ENCODE assay signal across 27 mouse cellular contexts in the genomic region with DNA sequence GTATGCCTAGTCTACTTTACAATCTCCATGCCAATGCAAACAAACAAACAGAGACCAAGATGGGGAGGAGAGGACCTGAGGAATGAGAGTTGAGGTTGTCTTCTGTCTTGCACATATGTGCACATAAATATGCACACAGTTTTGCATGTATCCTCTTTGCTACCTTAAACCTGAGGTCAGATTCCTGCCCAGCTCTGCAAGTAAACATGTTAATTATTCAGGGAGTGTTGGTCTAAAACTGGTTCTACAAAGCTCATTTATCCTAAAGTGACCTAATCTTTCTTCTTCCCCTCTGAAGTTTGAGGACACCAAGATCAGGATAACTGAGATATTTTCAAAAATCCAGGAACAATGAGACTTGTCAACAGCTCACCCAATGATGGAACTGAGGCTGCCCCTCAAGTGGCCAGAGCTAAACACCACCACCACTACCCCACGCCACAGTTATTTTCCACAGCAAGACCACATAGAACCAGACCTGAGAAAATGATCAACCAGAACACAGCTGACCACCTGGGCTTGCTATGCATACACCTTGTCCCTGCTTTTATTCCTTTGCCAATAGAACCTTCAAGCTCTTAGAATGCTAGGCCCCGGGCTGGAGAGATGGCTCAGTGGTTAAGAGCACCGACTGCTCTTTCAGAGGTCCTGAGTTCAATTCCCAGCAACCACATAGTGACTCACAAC. TPM values are rescaled to one million over a fixed set of nuclear protein-coding genes. Genes with fewer than 3 reads are reported as not detected.
A peak's percentile ranks its signal among the peaks of the same experiment; 100 is the strongest.
DNase-seq lines count a peak whose midpoint lies in the region; ATAC-seq and TF ChIP-seq lines count a peak whose summit lies in the region.
"Had no signal": no experiment of that assay in that cellular context is flagged by ENCODE, and none has a peak within 500 bp of the region (broad histone marks: within the 10 kb centered on the region; RNA-seq: fewer than 3 reads in every experiment).

No protein-coding gene starts in this region.

- no peak for TF ChIP-seq POLR2A in bone marrow macrophage, adult 2 months (IDR thresholded peaks at IDR 0.05; ENCODE audit: borderline replicate concordance, low read depth, low read length)

- ATAC-seq in kidney, postnatal 0 days (replicated peaks; ENCODE audit: low FRiP score, low read depth), result peak; percentile 66
- no peak for ATAC-seq in kidney, embryonic 16.5 days (ENCODE audit: low FRiP score, low TSS enrichment)
- ATAC-seq in forebrain, embryonic 15.5 days (replicated peaks), result no peak
- ATAC-seq: forebrain, embryonic 14.5 days; hindbrain, embryonic 16.5 days; Patski had no signal

- no peak overlapping the region for H3K4me2 ChIP-seq in kidney, postnatal 0 days (ENCODE audit: low read length)
- no peak overlapping the region for H3K4me2 ChIP-seq in kidney, embryonic 16.5 days (replicated peaks; ENCODE audit: low read depth, low read length)
- H3K4me2 ChIP-seq in forebrain, embryonic 15.5 days (replicated peaks), result no peak overlapping the region
- H3K4me2 ChIP-seq: embryonic facial prominence, embryonic 12.5 days; embryonic facial prominence, embryonic 15.5 days; heart, embryonic 12.5 days; heart, embryonic 15.5 days; hindbrain, embryonic 13.5 days had no signal

- H3K9ac ChIP-seq in kidney, postnatal 0 days (ENCODE audit: low read depth, low read length), result no peak overlapping the region
- no peak overlapping the region for H3K9ac ChIP-seq in kidney, embryonic 16.5 days (replicated peaks; ENCODE audit: low read length)
- H3K9ac ChIP-seq in forebrain, embryonic 15.5 days (replicated peaks), result no peak overlapping the region
- H3K9ac ChIP-seq: embryonic facial prominence, embryonic 12.5 days; embryonic facial prominence, embryonic 15.5 days; heart, embryonic 12.5 days; heart, embryonic 15.5 days; hindbrain, embryonic 13.5 days had no signal

- peak overlapping the region; percentile 37; the same call in 1 of the 2 replicates for H3K27ac ChIP-seq in kidney, postnatal 0 days
- no peak overlapping the region for H3K27ac ChIP-seq in kidney, embryonic 16.5 days (ENCODE audit: low read length)
- peak overlapping the region; percentile 7; the same call in 1 of the 2 replicates for H3K27ac ChIP-seq in bone marrow macrophage, adult 2 months (ENCODE audit: insufficient read depth, low read depth, low read length)
- no peak overlapping the region for H3K27ac ChIP-seq in forebrain, embryonic 15.5 days (replicated peaks)
- H3K27ac ChIP-seq: embryonic facial prominence, embryonic 12.5 days; embryonic facial prominence, embryonic 15.5 days; heart, embryonic 15.5 days; hindbrain, embryonic 10.5 days; hindbrain, embryonic 13.5 days had no signal

- peak; percentile 53 for DNase-seq in kidney, adult 11 months
- DNase-seq in kidney, adult 18-20 months, result no peak
- DNase-seq in kidney, postnatal 0 days (ENCODE audit: low spot score), result no peak
- DNase-seq: B cell, adult 2 months; cerebellum, adult 11 months; cerebellum, adult 2 months; cerebellum, adult 9-11 months; cerebellum, postnatal 25 days; gastrocnemius, postnatal 25 days; heart, adult 18-20 months; heart, postnatal 10 days; heart, postnatal 36 days had no signal

- TF ChIP-seq CTCF in kidney, postnatal 0 days (IDR thresholded peaks at IDR 0.05; ENCODE audit: low read depth), result no peak
- TF ChIP-seq CTCF in bone marrow macrophage, adult 2 months (IDR thresholded peaks at IDR 0.05; ENCODE audit: low read depth, low read length), result no peak

- H3K27me3 ChIP-seq in kidney, postnatal 0 days (ENCODE audit: insufficient read depth, low read length), result no peaks in the 10 kb centered on the region
- no peaks in the 10 kb centered on the region for H3K27me3 ChIP-seq in kidney, embryonic 16.5 days (ENCODE audit: insufficient read depth, low read length)
- no peaks in the 10 kb centered on the region for H3K27me3 ChIP-seq in forebrain, embryonic 15.5 days
- H3K27me3 ChIP-seq: CH12.LX; embryonic facial prominence, embryonic 12.5 days; embryonic facial prominence, embryonic 15.5 days; heart, embryonic 12.5 days; heart, embryonic 15.5 days; hindbrain, embryonic 13.5 days; Patski had no signal

- no peaks in the 10 kb centered on the region for H3K36me3 ChIP-seq in kidney, postnatal 0 days (ENCODE audit: insufficient read depth, low read length)
- 0 out of 2 replicates have a peak, but pooled peaks cover 8% of the 10 kb centered on the region for H3K36me3 ChIP-seq in kidney, embryonic 16.5 days (ENCODE audit: insufficient read depth, low read length)
- peaks cover 7% of the 10 kb centered on the region for H3K36me3 ChIP-seq in forebrain, embryonic 15.5 days

- no peak overlapping the region for H3K4me3 ChIP-seq in kidney, postnatal 0 days (replicated peaks; ENCODE audit: low read depth, low read length)
- no peak overlapping the region for H3K4me3 ChIP-seq in kidney, embryonic 16.5 days (ENCODE audit: low read length)
- no peak overlapping the region for H3K4me3 ChIP-seq in bone marrow macrophage, adult 2 months (ENCODE audit: insufficient read depth, low read length)
- H3K4me3 ChIP-seq in forebrain, embryonic 15.5 days, result no peak overlapping the region
- H3K4me3 ChIP-seq: embryonic facial prominence, embryonic 12.5 days; embryonic facial prominence, embryonic 15.5 days; heart, embryonic 12.5 days; heart, embryonic 15.5 days; hindbrain, embryonic 10.5 days; hindbrain, embryonic 13.5 days had no signal

- no peaks in the 10 kb centered on the region for H3K9me3 ChIP-seq in kidney, postnatal 0 days (replicated peaks; ENCODE audit: low read length)
- H3K9me3 ChIP-seq in kidney, embryonic 16.5 days (ENCODE audit: low read length), result 0 out of 2 replicates have a peak, but pooled peaks cover 3% of the 10 kb centered on the region
- no peaks in the 10 kb centered on the region for H3K9me3 ChIP-seq in forebrain, embryonic 15.5 days
- H3K9me3 ChIP-seq: embryonic facial prominence, embryonic 12.5 days; embryonic facial prominence, embryonic 15.5 days; G1E; heart, embryonic 12.5 days; heart, embryonic 15.5 days; hindbrain, embryonic 10.5 days; hindbrain, embryonic 13.5 days had no signal

- WGBS in kidney, postnatal 0 days, result 81% methylated on average over 3 of the region's 3 CpGs
- WGBS in kidney, embryonic 16.5 days, result 98% methylated on average over 3 of the region's 3 CpGs
- WGBS in forebrain, embryonic 15.5 days, result 95% methylated on average over 3 of the region's 3 CpGs

- no peaks in the 10 kb centered on the region for H3K4me1 ChIP-seq in kidney, postnatal 0 days (replicated peaks; ENCODE audit: insufficient read depth, low read length)
- H3K4me1 ChIP-seq in kidney, embryonic 16.5 days (ENCODE audit: insufficient read depth, low read length), result 0 out of 2 replicates have a peak, but pooled peaks cover under 1% of the 10 kb centered on the region
- peaks cover 17% of the 10 kb centered on the region for H3K4me1 ChIP-seq in bone marrow macrophage, adult 2 months (ENCODE audit: control insufficient read depth, insufficient read depth, low read length)
- peaks cover 9% of the 10 kb centered on the region for H3K4me1 ChIP-seq in forebrain, embryonic 15.5 days
- H3K4me1 ChIP-seq: embryonic facial prominence, embryonic 12.5 days; hindbrain, embryonic 10.5 days had no signal

RNA-seq across cellular contexts. Expression of gene Mpc1, which starts 7.4 kb away (rescaled TPM):
- polyA plus RNA-seq in kidney, postnatal 0 days (2015; fragmentation: Nextera tagmentation; extraction: Ambion mirVana), result 444 and 498 TPM in 2 replicates
- 178 and 202 TPM in 2 replicates for polyA plus RNA-seq in kidney, embryonic 16.5 days (2015; fragmentation: Nextera tagmentation; extraction: Ambion mirVana)
- 103 and 118 TPM in 2 replicates for polyA plus RNA-seq in bone marrow macrophage, adult 2 months (2012; ENCODE audit: insufficient read depth, insufficient read length, missing spikeins)
- polyA plus RNA-seq in forebrain, embryonic 15.5 days (2015; fragmentation: Nextera tagmentation; extraction: Ambion mirVana), result 303 and 312 TPM in 2 replicates

RNA-seq across cellular contexts. Expression of gene Sft2d1, which starts 20.8 kb away (rescaled TPM):
- 93.3 and 102 TPM in 2 replicates for polyA plus RNA-seq in kidney, postnatal 0 days (2015; fragmentation: Nextera tagmentation; extraction: Ambion mirVana)
- polyA plus RNA-seq in kidney, embryonic 16.5 days (2015; fragmentation: Nextera tagmentation; extraction: Ambion mirVana), result 76.4 and 93.9 TPM in 2 replicates
- 161 and 186 TPM in 2 replicates for polyA plus RNA-seq in bone marrow macrophage, adult 2 months (2012; ENCODE audit: insufficient read depth, insufficient read length, missing spikeins)
- polyA plus RNA-seq in forebrain, embryonic 15.5 days (2015; fragmentation: Nextera tagmentation; extraction: Ambion mirVana), result 148 and 157 TPM in 2 replicates

RNA-seq across cellular contexts. Expression of gene Prr18, which starts 47.1 kb away (rescaled TPM):
- polyA plus RNA-seq in kidney, postnatal 0 days (2015; fragmentation: Nextera tagmentation; extraction: Ambion mirVana), result 0.20 and 0.28 TPM in 2 replicates
- polyA plus RNA-seq in kidney, embryonic 16.5 days (2015; fragmentation: Nextera tagmentation; extraction: Ambion mirVana), result 0.19 and 0.33 TPM in 2 replicates
- 0.24 and 0.67 TPM in 2 replicates for polyA plus RNA-seq in bone marrow macrophage, adult 2 months (2012; ENCODE audit: insufficient read depth, insufficient read length, missing spikeins)
- polyA plus RNA-seq in forebrain, embryonic 15.5 days (2015; fragmentation: Nextera tagmentation; extraction: Ambion mirVana), result 11.5 and 12.8 TPM in 2 replicates

RNA-seq across cellular contexts. Expression of gene Ccr6, which starts 54.3 kb away (rescaled TPM):
- polyA plus RNA-seq in kidney, postnatal 0 days (2015; fragmentation: Nextera tagmentation; extraction: Ambion mirVana), result not detected in 2 replicates
- not detected in 2 replicates for polyA plus RNA-seq in kidney, embryonic 16.5 days (2015; fragmentation: Nextera tagmentation; extraction: Ambion mirVana)
- not detected in 2 replicates for polyA plus RNA-seq in bone marrow macrophage, adult 2 months (2012; ENCODE audit: insufficient read depth, insufficient read length, missing spikeins)
- polyA plus RNA-seq in forebrain, embryonic 15.5 days (2015; fragmentation: Nextera tagmentation; extraction: Ambion mirVana), result not detected in 2 replicates
- polyA plus RNA-seq: cerebellum, adult 2 months; embryonic facial prominence, embryonic 12.5 days; embryonic facial prominence, embryonic 15.5 days; forebrain, embryonic 11.5 days; forebrain, embryonic 14.5 days; G1E; heart, embryonic 12.5 days; hindbrain, embryonic 10.5 days; hindbrain, embryonic 13.5 days; hindbrain, embryonic 16.5 days; Patski had no signal

Comparison
In these comparisons a context has a peak if more than half of its experiments do, and no peak if none do; other contexts are left out.
1. H3K27ac ChIP-seq: peak in kidney, postnatal 0 days (single experiment) and bone marrow macrophage, adult 2 months (single experiment); none in kidney, embryonic 16.5 days (single experiment) and forebrain, embryonic 15.5 days (single experiment).